Mouse (Mus musculus): ENCODE measurements around the gene Brdt.
"Not testable (repeated sequence)": the region's sequence is repeated elsewhere in the genome, so short reads cannot be mapped to it uniquely, and the experiment has no call there.

Brdt gene

GRCm38 (mm10) chr5:107340404-107340803 lies 9.4 kb downstream of the Brdt start:
- no peak for DNase-seq

- no peak for DNase-seq
Measured at GRCm38 (mm10) chr5:107342891-107343290, 11.9 kb downstream of the Brdt start.

GRCm38 (mm10) chr5:107346214-107346613 lies 15.3 kb downstream of the Brdt start:
- DNase-seq, result no peak

GRCm38 (mm10) chr5:107352566-107352965 lies 21.6 kb downstream of the Brdt start:
- DNase-seq, result no peak

- no peak for DNase-seq
Measured at GRCm38 (mm10) chr5:107353981-107354380, 23.0 kb downstream of the Brdt start.

- DNase-seq, result no peak
Measured at GRCm38 (mm10) chr5:107355801-107356200, 24.8 kb downstream of the Brdt start.

GRCm38 (mm10) chr5:107357723-107358122 lies 26.8 kb downstream of the Brdt start:
- no peak for DNase-seq

- DNase-seq, result peak; percentile 94
Measured at GRCm38 (mm10) chr5:107359395-107360053, 28.6 kb downstream of the Brdt start.

GRCm38 (mm10) chr5:107360054-107360730 lies 29.2 kb downstream of the Brdt start:
- DNase-seq, result no peak

GRCm38 (mm10) chr5:107370040-107370439 lies 39.1 kb downstream of the Brdt start:
- no peak for DNase-seq

- no peak for DNase-seq
Measured at GRCm38 (mm10) chr5:107371335-107371734, 40.4 kb downstream of the Brdt start.

- DNase-seq, result no peak
Measured at GRCm38 (mm10) chr5:107373256-107373655, 42.3 kb downstream of the Brdt start.

GRCm38 (mm10) chr5:107386448-107386847 lies 55.5 kb downstream of the Brdt start:
- not testable (repeated sequence) for DNase-seq

GRCm38 (mm10) chr5:107387788-107388187 lies 56.8 kb downstream of the Brdt start:
- no peak for DNase-seq

- DNase-seq, result no peak
Measured at GRCm38 (mm10) chr5:107389373-107389772, 58.4 kb downstream of the Brdt start.

- no peak for DNase-seq
Measured at GRCm38 (mm10) chr5:107394437-107394836, 63.5 kb downstream of the Brdt start.

- DNase-seq, result no peak
Measured at GRCm38 (mm10) chr5:107402436-107402835, 71.5 kb downstream of the Brdt start, which contains the start of gene Ephx4. Gene Ephx4, plus strand, starts transcription at chr5:107402736.

- DNase-seq, result peak; percentile 23
Measured at GRCm38 (mm10) chr5:107403011-107403946, 72.3 kb downstream of the Brdt start.

GRCm38 (mm10) chr5:107403947-107404684 lies 73.2 kb downstream of the Brdt start:
- DNase-seq, result no peak

GRCm38 (mm10) chr5:107405361-107405760 lies 74.4 kb downstream of the Brdt start:
- DNase-seq, result no peak

- DNase-seq, result no peak
Measured at GRCm38 (mm10) chr5:107410305-107410704, 79.3 kb downstream of the Brdt start.

- no peak for DNase-seq
Measured at GRCm38 (mm10) chr5:107411326-107411725, 80.4 kb downstream of the Brdt start.

GRCm38 (mm10) chr5:107412285-107412684 lies 81.3 kb downstream of the Brdt start:
- no peak for DNase-seq

Measured in kidney, postnatal 10 days (tissue).